Mouse (Mus musculus) intestine, embryonic 16.5 days (tissue): ENCODE results near the gene Mast4. TPM values are rescaled to one million over a fixed set of nuclear protein-coding genes. Genes with fewer than 3 reads are reported as not detected.
A peak's percentile ranks its signal among the peaks of the same experiment; 100 is the strongest.

Experiments
- ATAC-seq: fragments of 200-750 bp; cut with Nextera tagmentation; 2 replicates; pipeline ENCODE4 v1.8.0; 2017; ENCODE audit warnings: moderate TSS enrichment, moderate library complexity
- H3K27ac ChIP-seq: fragments of 300-500 bp; sonication (generic); 2 replicates; pipeline ENCODE4 v1.5.1; 2014; ENCODE audit warnings: mild to moderate bottlenecking, low read length
- H3K27me3 ChIP-seq: fragments of 300-500 bp; sonication (generic); replicated peaks from 2 replicates; pipeline ENCODE4 v1.6.1; 2014; ENCODE audit warnings: low read length, control low read depth, mixed read lengths; ENCODE audit not compliant: control insufficient read depth, insufficient read depth
- H3K36me3 ChIP-seq: fragments of 300-500 bp; sonication (generic); 2 replicates; pipeline ENCODE4 v1.6.1; 2014; ENCODE audit warnings: low read length, control low read depth; ENCODE audit not compliant: control insufficient read depth, insufficient read depth
- H3K4me1 ChIP-seq: fragments of 300-500 bp; sonication (generic); 2 replicates; pipeline ENCODE4 v1.6.1; 2014; ENCODE audit warnings: low read length, control low read depth, mixed read lengths; ENCODE audit not compliant: control insufficient read depth, insufficient read depth
- H3K4me2 ChIP-seq: fragments of 300-500 bp; sonication (generic); 2 replicates; pipeline ENCODE4 v1.6.1; 2014; ENCODE audit warnings: low read depth, low read length, control low read depth
- H3K4me3 ChIP-seq: fragments of 300-500 bp; sonication (generic); 2 replicates; pipeline ENCODE4 v1.5.1; 2014; ENCODE audit warnings: mild to moderate bottlenecking, low read length
- H3K9ac ChIP-seq: fragments of 300-500 bp; sonication (generic); 2 replicates; pipeline ENCODE4 v1.6.1; 2014; ENCODE audit warnings: low read depth, low read length
- H3K9me3 ChIP-seq: fragments of 300-500 bp; sonication (generic); 2 replicates; pipeline ENCODE4 v1.6.1; 2016; ENCODE audit warnings: low read length, control low read depth; ENCODE audit not compliant: control insufficient read depth
- WGBS: fragments of 180-500 bp; shearing (Covaris S2); extraction: QIAGEN DNeasy Blood & Tissue Kit; methylation state at CpG from one replicate; pipeline ENCODE4 v1.1.7; 2014; 5-methylcytosine and 5-hydroxymethylcytosine counted together
- polyA plus RNA-seq: library from polyadenylated mRNA; unstranded; fragments of >200 nt; fragmentation: Nextera tagmentation; extraction: Ambion mirVana; gene quantifications from 2 replicates; pipeline ENCODE4 v1.2.1, GENCODE M21; 2015

Gene Mast4
- polyA plus RNA-seq, 1 experiment from 2014 or later = 15.1 TPM

DNA sequence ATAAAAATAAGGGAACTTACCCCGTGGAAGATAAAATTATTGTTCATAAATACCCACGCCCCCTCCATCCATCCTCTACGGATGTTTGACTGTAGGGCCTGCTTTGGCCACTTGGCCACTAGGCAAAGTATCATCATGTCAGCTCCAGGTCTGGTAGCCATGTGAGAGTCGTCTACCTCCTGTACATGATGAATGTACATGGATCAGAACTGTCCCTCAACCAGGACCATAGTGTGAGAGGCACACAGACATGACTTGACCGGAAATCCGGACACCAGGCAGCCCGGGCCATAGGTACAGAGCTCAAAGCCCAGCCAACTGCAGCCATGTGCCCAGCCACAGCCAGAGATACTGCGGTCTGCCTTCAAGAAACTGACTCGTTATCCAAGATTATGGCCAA, 210.6 kb downstream of the Mast4 start:
- H3K27me3 ChIP-seq = no peaks in the 10 kb centered on the region
- H3K9ac ChIP-seq = no peak overlapping the region
- H3K9me3 ChIP-seq = no peaks in the 10 kb centered on the region
- H3K4me2 ChIP-seq = no peak overlapping the region
- no peaks in the 10 kb centered on the region for H3K36me3 ChIP-seq
- no peak overlapping the region for H3K4me3 ChIP-seq
- WGBS = 85% methylated on average over 9 of the region's 9 CpGs
- 0 out of 2 replicates have a peak, but pooled peaks cover 3% of the 10 kb centered on the region for H3K4me1 ChIP-seq
- ATAC-seq = no peak
- H3K27ac ChIP-seq = no peak overlapping the region

DNA sequence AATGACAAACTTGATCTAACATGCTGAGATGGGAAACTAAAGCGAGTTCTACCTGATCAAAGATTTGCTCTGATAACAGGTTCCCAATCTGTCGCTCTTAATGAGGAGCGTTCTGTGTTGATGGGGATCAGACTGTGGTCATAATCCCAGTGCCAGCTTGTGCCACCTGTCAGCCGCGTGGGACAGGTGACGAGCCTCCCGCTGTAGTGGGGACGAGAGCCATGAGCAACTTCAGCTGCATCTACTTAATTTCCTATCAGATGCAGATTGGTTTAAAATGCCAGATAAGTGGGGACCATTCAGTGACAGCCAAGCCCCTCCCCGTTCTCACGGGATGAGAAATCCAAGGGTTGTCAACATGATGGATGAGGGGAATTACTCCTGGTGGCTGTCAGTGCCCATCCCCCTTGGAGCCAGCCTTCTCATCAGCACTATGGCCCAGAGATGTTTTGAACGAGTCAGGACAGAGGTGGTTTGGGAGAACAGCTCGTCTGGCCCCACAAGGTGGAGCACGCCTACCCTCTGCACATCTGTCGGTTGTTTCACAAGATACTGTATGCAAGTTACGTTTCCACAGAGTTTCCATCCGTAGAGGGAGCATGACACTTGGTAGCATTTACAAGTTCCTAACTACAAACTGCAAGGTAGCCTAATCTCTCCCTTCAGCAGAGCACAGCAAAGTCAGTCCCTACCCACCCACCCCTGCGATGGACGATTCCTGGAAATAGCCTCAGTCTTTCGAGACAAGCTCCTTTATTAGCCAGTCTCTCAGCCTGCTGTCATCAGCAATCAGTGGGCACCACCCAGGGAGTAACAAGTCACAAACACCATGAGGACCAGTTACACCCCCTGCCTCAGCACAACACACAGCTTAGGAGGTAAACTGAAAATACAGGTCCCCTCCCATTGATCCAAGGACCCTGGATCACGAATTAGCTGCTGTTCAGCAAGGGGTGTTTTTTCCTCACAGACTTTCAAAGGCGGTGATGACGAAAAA, 212.2 kb downstream of the Mast4 start:
- Histone ChIP-seq H3K27me3 (no peaks in the 10 kb centered on the region), H3K4me3 (no peak overlapping the region), H3K36me3 (no peaks in the 10 kb centered on the region), H3K9me3 (no peaks in the 10 kb centered on the region), H3K9ac (no peak overlapping the region), H3K4me2 (no peak overlapping the region), H3K4me1 (0 out of 2 replicates have a peak, but pooled peaks cover 3% of the 10 kb centered on the region), H3K27ac (no peak overlapping the region)
- 39% methylated on average over 22 of the region's 22 CpGs for WGBS
- no peak for ATAC-seq

DNA sequence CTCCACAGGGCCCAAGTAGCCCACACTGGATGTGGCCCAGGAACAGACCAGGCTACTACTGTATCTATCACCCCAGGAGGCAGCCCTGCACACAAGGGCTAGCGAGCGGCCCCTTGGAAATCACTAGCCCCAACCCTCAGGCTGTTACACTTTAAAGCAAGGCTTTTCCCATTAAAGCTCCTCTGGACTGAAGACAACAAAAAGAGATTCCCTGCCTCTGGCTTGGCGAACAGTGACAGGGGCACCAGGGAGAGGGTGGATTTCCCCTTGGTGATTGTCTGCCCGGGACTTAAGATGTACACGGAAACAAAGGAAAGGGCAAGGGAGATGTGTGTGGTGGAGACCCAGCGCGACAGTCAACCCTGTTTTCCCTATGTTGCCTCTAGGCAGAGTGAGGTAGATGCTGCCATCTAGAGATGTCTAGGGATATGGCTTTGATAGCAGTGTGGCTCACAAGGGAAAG, 213.6 kb downstream of the Mast4 start:
- H3K4me2 ChIP-seq = peak overlapping the region; percentile 35; the same call in 1 of the 2 replicates
- no peaks in the 10 kb centered on the region for H3K9me3 ChIP-seq
- no peaks in the 10 kb centered on the region for H3K36me3 ChIP-seq
- H3K4me1 ChIP-seq = 0 out of 2 replicates have a peak, but pooled peaks cover 3% of the 10 kb centered on the region
- H3K27me3 ChIP-seq = no peaks in the 10 kb centered on the region
- H3K27ac ChIP-seq = no peak overlapping the region
- WGBS = 19% methylated on average over 7 of the region's 7 CpGs
- H3K9ac ChIP-seq = no peak overlapping the region
- ATAC-seq = peak; percentile 60; the same call in 1 of the 2 replicates
- H3K4me3 ChIP-seq = no peak overlapping the region

DNA sequence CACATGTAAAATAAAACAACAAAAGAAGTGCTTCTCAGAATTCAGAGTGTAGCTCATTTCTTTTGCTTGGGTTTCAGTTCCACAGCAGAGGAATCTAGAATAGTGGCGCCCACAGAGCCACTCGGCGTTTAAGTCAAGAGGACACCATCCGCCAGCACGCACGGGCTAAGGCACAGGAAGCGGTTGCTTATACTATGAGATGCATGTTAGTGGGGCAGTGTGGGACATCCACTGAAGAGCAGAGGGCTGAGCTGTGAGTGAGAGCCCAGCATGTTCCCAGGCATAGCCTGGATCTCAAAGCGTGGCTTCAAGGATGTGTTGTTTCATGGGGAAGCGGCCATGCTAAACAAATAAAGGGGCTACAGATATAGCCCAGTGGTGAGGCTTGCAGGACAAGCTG, 214.6 kb downstream of the Mast4 start:
- Histone ChIP-seq H3K27me3 (no peaks in the 10 kb centered on the region), H3K4me1 (0 out of 2 replicates have a peak, but pooled peaks cover 4% of the 10 kb centered on the region), H3K4me3 (no peak overlapping the region), H3K4me2 (no peak overlapping the region), H3K27ac (no peak overlapping the region), H3K9ac (no peak overlapping the region), H3K36me3 (no peaks in the 10 kb centered on the region), H3K9me3 (no peaks in the 10 kb centered on the region)
- no peak for ATAC-seq
- WGBS = 87% methylated on average over 9 of the region's 9 CpGs

DNA sequence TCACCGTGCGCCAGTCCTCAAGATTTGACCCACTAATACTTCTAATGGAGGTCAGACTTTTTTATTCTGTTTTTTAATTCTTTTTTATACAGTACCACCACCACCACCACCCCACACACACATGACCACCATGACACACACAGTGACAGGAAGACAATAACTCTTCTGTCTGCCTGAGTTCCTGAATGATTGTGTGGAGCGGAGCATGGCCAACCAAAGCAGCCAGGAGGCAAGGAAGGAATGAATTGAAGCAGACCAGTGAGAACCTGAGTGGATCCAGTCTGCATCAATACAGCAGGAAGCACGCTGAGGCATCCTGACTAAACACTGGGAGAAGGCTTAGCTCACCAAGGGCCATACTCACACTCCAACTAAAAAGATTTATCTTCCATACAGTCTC, 219.2 kb downstream of the Mast4 start:
- Histone ChIP-seq H3K27ac (no peak overlapping the region), H3K4me3 (no peak overlapping the region), H3K36me3 (no peaks in the 10 kb centered on the region), H3K4me1 (peaks cover 12% of the 10 kb centered on the region; the same call in 1 of the 2 replicates), H3K27me3 (no peaks in the 10 kb centered on the region), H3K9me3 (no peaks in the 10 kb centered on the region), H3K4me2 (no peak overlapping the region), H3K9ac (no peak overlapping the region)
- WGBS = 84% methylated on average over 4 of the region's 4 CpGs
- ATAC-seq = no peak

DNA sequence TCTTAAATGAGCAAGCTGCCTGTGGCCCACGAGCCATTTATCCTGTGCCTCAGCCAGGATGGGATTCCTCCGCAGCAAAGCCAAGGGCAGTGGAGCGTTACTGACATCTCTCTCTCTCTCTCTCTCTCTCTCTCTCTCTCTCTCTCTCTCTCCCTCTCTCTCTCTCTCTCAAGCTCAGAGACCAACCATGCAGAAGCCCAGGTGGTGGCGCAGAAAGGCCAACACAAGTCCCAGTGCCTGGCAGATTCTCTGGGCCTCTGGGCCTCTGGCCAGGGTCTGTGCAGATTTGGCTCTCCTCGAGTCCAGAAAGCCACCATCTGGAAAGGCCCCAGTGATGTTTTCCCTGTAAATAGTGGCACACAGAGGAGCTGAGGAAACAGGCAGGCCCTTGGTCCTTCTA, 220.0 kb downstream of the Mast4 start:
- Histone ChIP-seq H3K36me3 (no peaks in the 10 kb centered on the region), H3K4me2 (no peak overlapping the region), H3K9me3 (no peaks in the 10 kb centered on the region), H3K4me1 (peaks cover 17% of the 10 kb centered on the region; the same call in 1 of the 2 replicates), H3K27me3 (no peaks in the 10 kb centered on the region), H3K4me3 (no peak overlapping the region), H3K9ac (no peak overlapping the region), H3K27ac (no peak overlapping the region)
- no peak for ATAC-seq
- 42% methylated on average over 5 of the region's 5 CpGs for WGBS

DNA sequence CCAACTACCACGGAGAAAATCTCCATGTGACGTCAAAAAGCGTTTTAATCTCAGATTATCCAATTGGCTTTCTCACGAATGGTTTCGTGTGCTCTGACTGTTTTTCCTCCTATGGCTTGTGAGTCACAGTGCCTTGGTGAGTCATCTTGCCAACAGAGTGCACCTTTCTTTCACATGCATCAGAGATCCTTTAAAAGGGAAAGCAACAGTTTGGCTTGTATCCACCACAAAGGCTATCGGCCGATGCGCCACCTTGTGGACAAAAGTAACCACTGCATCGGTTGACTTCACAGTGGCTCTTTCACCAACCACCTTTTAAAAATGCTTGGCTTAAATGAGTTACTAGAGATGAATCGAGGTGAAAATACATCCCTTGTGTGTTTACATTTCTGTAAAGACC, 224.4 kb downstream of the Mast4 start:
- Histone ChIP-seq H3K27me3 (no peaks in the 10 kb centered on the region), H3K4me2 (no peak overlapping the region), H3K9me3 (no peaks in the 10 kb centered on the region), H3K27ac (no peak overlapping the region), H3K36me3 (no peaks in the 10 kb centered on the region), H3K9ac (no peak overlapping the region), H3K4me1 (peaks cover 19% of the 10 kb centered on the region; the same call in 1 of the 2 replicates), H3K4me3 (no peak overlapping the region)
- WGBS = 31% methylated on average over 10 of the region's 10 CpGs
- peak; percentile 60; the same call in 1 of the 2 replicates for ATAC-seq

DNA sequence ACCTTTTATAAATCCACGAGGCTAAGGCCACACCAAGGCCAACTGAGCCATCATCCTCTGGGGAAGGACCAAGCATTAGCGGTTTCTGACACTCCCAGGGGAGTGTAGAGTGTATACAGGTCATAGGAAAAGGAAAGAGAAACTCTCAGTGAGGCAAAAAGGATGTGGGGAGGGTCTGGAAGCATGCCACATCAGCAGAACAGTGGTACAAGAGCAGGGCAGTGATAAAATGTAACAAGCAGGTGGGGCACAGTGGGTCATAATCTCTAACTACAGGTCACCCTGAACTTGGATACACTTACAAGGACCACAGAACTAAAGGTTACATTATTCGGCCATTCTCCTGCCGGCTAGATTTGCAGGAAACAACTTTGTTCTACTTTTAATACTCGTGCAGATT, 226.9 kb downstream of the Mast4 start:
- Histone ChIP-seq H3K9ac (no peak overlapping the region), H3K27me3 (no peaks in the 10 kb centered on the region), H3K9me3 (no peaks in the 10 kb centered on the region), H3K4me1 (peaks cover 14% of the 10 kb centered on the region; the same call in 1 of the 2 replicates), H3K36me3 (no peaks in the 10 kb centered on the region), H3K27ac (no peak overlapping the region), H3K4me2 (no peak overlapping the region), H3K4me3 (no peak overlapping the region)
- 87% methylated on average over 5 of the region's 5 CpGs for WGBS
- no peak for ATAC-seq

DNA sequence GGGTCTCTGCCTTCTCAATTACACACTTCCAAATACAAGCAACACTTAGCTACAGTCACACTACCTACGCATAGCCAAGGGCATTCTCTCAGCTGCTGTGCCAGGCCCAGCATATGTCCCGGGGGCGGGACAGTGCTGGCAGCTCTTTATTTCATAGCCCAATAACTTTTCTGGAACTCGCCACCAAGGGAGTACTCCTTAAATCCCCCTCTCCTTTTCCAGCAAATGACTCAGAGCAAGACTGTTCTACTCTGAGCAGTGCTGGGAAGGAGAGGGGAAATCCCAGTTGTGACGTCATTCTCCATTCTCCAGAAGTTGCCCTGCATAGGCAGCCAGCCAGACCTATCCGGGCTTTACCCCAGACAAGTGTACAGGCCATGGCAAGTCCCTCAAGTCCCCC, 231.7 kb downstream of the Mast4 start:
- Histone ChIP-seq H3K4me3 (no peak overlapping the region), H3K36me3 (no peaks in the 10 kb centered on the region), H3K4me2 (no peak overlapping the region), H3K9me3 (no peaks in the 10 kb centered on the region), H3K4me1 (0 out of 2 replicates have a peak, but pooled peaks cover 2% of the 10 kb centered on the region), H3K27ac (no peak overlapping the region), H3K9ac (no peak overlapping the region), H3K27me3 (no peaks in the 10 kb centered on the region)
- WGBS = 60% methylated on average over 6 of the region's 6 CpGs
- peak; percentile 36; the same call in 1 of the 2 replicates for ATAC-seq
